Mouse (Mus musculus): ENCODE data around the gene Wfs1.
"Not testable (repeated sequence)": the region's sequence is repeated elsewhere in the genome, so short reads cannot be mapped to it uniquely, and the experiment has no call there.

Gene Wfs1

GRCm38 (mm10) chr5:36988781-36989624, at the start of gene Wfs1:
Wfs1 (minus strand) TSS chr5:36989205.
- in situ Hi-C loops (cut with MboI) = no loop called here

- in situ Hi-C loops (cut with MboI) = no loop called here
Observed at GRCm38 (mm10) chr5:37036884-37037283, 47.9 kb upstream of the Wfs1 start.

- in situ Hi-C loops (cut with MboI) = no loop called here
Observed at GRCm38 (mm10) chr5:37035896-37036295, 46.9 kb upstream of the Wfs1 start.

GRCm38 (mm10) chr5:37035192-37035591, 46.2 kb upstream of the Wfs1 start:
- in situ Hi-C loops (cut with MboI) = no loop called here

- in situ Hi-C loops (cut with MboI) = no loop called here
Observed at GRCm38 (mm10) chr5:37030753-37031152, 41.7 kb upstream of the Wfs1 start.

GRCm38 (mm10) chr5:37029326-37029905, 40.4 kb upstream of the Wfs1 start:
- in situ Hi-C loops (cut with MboI) = no loop called here

- in situ Hi-C loops (cut with MboI) = no loop called here
Observed at GRCm38 (mm10) chr5:37028486-37029311, 39.7 kb upstream of the Wfs1 start.

- in situ Hi-C loops (cut with MboI) = no loop called here
Observed at GRCm38 (mm10) chr5:37028104-37028485, 39.1 kb upstream of the Wfs1 start.

- in situ Hi-C loops (cut with MboI) = no loop called here
Observed at GRCm38 (mm10) chr5:37027701-37028100, 38.7 kb upstream of the Wfs1 start.

- in situ Hi-C loops (cut with MboI) = no loop called here
Observed at GRCm38 (mm10) chr5:37017222-37017621, 28.2 kb upstream of the Wfs1 start.

GRCm38 (mm10) chr5:37015612-37016310, 26.8 kb upstream of the Wfs1 start:
- in situ Hi-C loops (cut with MboI) = no loop called here

GRCm38 (mm10) chr5:37010666-37011317, 21.8 kb upstream of the Wfs1 start:
- in situ Hi-C loops (cut with MboI) = no loop called here

GRCm38 (mm10) chr5:37009761-37010160, 20.8 kb upstream of the Wfs1 start:
- in situ Hi-C loops (cut with MboI) = not testable (repeated sequence)

- in situ Hi-C loops (cut with MboI) = no loop called here
Observed at GRCm38 (mm10) chr5:37002001-37002400, 13.0 kb upstream of the Wfs1 start.

- in situ Hi-C loops (cut with MboI) = no loop called here
Observed at GRCm38 (mm10) chr5:37001002-37001401, 12.0 kb upstream of the Wfs1 start.

GRCm38 (mm10) chr5:36997996-36998395, 9.0 kb upstream of the Wfs1 start:
- in situ Hi-C loops (cut with MboI) = no loop called here

- in situ Hi-C loops (cut with MboI) = no loop called here
Observed at GRCm38 (mm10) chr5:36996410-36996809, 7.4 kb upstream of the Wfs1 start.

GRCm38 (mm10) chr5:36990631-36991350, 1.8 kb upstream of the Wfs1 start:
- in situ Hi-C loops (cut with MboI) = no loop called here

- in situ Hi-C loops (cut with MboI) = no loop called here
Observed at GRCm38 (mm10) chr5:36990196-36990595, 1.2 kb upstream of the Wfs1 start.

- in situ Hi-C loops (cut with MboI) = no loop called here
Observed at GRCm38 (mm10) chr5:36989625-36989977, 596 bp upstream of the Wfs1 start.
